Mouse (Mus musculus): ENCODE results near the gene Ostm1. TPM values are rescaled to one million over a fixed set of nuclear protein-coding genes. Genes with fewer than 3 reads are reported as not detected.

The Ostm1 gene
- polyA plus RNA-seq, 1 experiment from 2014 or later, result 20.2 TPM

GRCm38 (mm10) chr10:42613075-42613474 is 29.5 kb downstream of the Ostm1 start:
- Histone ChIP-seq H3K4me1 (replicated peaks; ENCODE audit: control insufficient read depth, insufficient read depth, low read length) (0 out of 2 replicates have a peak, but pooled peaks cover 2% of the 10 kb centered on the region), H3K9ac (ENCODE audit: low read depth, low read length) (no peak overlapping the region), H3K9me3 (ENCODE audit: control insufficient read depth, low read length) (peaks cover 4% of the 10 kb centered on the region; the same call in 1 of the 2 replicates), H3K4me3 (ENCODE audit: low read depth, low read length) (no peak overlapping the region), H3K27ac (ENCODE audit: low read depth, low read length) (no peak overlapping the region), H3K36me3 (ENCODE audit: control insufficient read depth, insufficient read depth, low read length) (no peaks in the 10 kb centered on the region), H3K4me2 (replicated peaks; ENCODE audit: low read depth, low read length) (no peak overlapping the region), H3K27me3 (ENCODE audit: control insufficient read depth, insufficient read depth, low read length) (peaks cover 70% of the 10 kb centered on the region)
- 8% methylated on average over 12 of the region's 12 CpGs for WGBS
- DNase-seq (ENCODE audit: low spot score), result no peak
- no peak for ATAC-seq (ENCODE audit: low FRiP score)

- Histone ChIP-seq H3K9me3 (ENCODE audit: control insufficient read depth, low read length) (peaks cover 4% of the 10 kb centered on the region; the same call in 1 of the 2 replicates), H3K36me3 (ENCODE audit: control insufficient read depth, insufficient read depth, low read length) (no peaks in the 10 kb centered on the region), H3K4me1 (replicated peaks; ENCODE audit: control insufficient read depth, insufficient read depth, low read length) (0 out of 2 replicates have a peak, but pooled peaks cover 2% of the 10 kb centered on the region), H3K27me3 (ENCODE audit: control insufficient read depth, insufficient read depth, low read length) (peaks cover 75% of the 10 kb centered on the region), H3K27ac (ENCODE audit: low read depth, low read length) (no peak overlapping the region), H3K4me2 (replicated peaks; ENCODE audit: low read depth, low read length) (peak overlapping the region; percentile 46), H3K4me3 (ENCODE audit: low read depth, low read length) (peak overlapping the region; percentile 28), H3K9ac (ENCODE audit: low read depth, low read length) (0 out of 2 replicates have a peak overlapping the region, but pooled peaks have one; percentile 17)
- WGBS, result under 1% methylated on average over 39 of the region's 40 CpGs
- ATAC-seq (ENCODE audit: low FRiP score) (peak; percentile 59), DNase-seq (ENCODE audit: low spot score) (peak; percentile 77)
These were observed 30.2 kb downstream of the Ostm1 start for GRCm38 (mm10) chr10:42613639-42614381.

GRCm38 (mm10) chr10:42614766-42615165 is 31.1 kb downstream of the Ostm1 start:
- ATAC-seq (ENCODE audit: low FRiP score), result no peak
- Histone ChIP-seq H3K4me1 (replicated peaks; ENCODE audit: control insufficient read depth, insufficient read depth, low read length) (0 out of 2 replicates have a peak, but pooled peaks cover 2% of the 10 kb centered on the region), H3K4me3 (ENCODE audit: low read depth, low read length) (no peak overlapping the region), H3K27ac (ENCODE audit: low read depth, low read length) (no peak overlapping the region), H3K9me3 (ENCODE audit: control insufficient read depth, low read length) (peaks cover 4% of the 10 kb centered on the region; the same call in 1 of the 2 replicates), H3K27me3 (ENCODE audit: control insufficient read depth, insufficient read depth, low read length) (peaks cover 84% of the 10 kb centered on the region), H3K36me3 (ENCODE audit: control insufficient read depth, insufficient read depth, low read length) (no peaks in the 10 kb centered on the region), H3K9ac (ENCODE audit: low read depth, low read length) (no peak overlapping the region), H3K4me2 (replicated peaks; ENCODE audit: low read depth, low read length) (no peak overlapping the region)
- WGBS, result 11% methylated on average over 9 of the region's 9 CpGs
- peak; percentile 41 for DNase-seq (ENCODE audit: low spot score)

DNA sequence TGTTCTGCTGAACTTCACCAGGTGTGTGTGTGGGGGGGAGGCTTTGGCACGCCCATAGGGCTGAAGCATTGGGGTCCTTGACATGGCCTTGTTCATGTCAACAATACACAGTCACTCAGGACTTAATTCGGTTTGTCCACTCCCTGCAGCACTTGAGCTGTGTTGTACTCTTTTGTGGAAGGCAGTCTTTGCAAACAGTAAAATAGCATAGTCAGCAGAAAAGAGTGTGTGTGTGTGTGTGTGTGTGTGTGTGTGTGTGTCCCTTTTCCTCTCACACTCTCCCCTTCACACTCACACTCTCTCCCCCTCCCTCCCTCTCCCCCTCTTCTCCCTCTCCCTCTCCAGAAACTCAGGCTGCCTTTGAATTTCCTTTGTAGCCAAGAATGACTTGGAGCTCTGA is 34.7 kb downstream of the Ostm1 start:
- H3K27me3 ChIP-seq (ENCODE audit: control insufficient read depth, insufficient read depth, low read length), result peaks cover 81% of the 10 kb centered on the region
- no peak overlapping the region for H3K27ac ChIP-seq (ENCODE audit: low read depth, low read length)
- H3K4me3 ChIP-seq (ENCODE audit: low read depth, low read length), result no peak overlapping the region
- WGBS, result 37% methylated on average over 2 of the region's 2 CpGs
- ATAC-seq (ENCODE audit: low FRiP score) (no peak), DNase-seq (ENCODE audit: low spot score) (no peak)
- no peaks in the 10 kb centered on the region for H3K9me3 ChIP-seq (ENCODE audit: control insufficient read depth, low read length)
- no peak overlapping the region for H3K4me2 ChIP-seq (replicated peaks; ENCODE audit: low read depth, low read length)
- H3K9ac ChIP-seq (ENCODE audit: low read depth, low read length), result no peak overlapping the region
- no peaks in the 10 kb centered on the region for H3K36me3 ChIP-seq (ENCODE audit: control insufficient read depth, insufficient read depth, low read length)
- H3K4me1 ChIP-seq (replicated peaks; ENCODE audit: control insufficient read depth, insufficient read depth, low read length), result 0 out of 2 replicates have a peak, but pooled peaks cover 2% of the 10 kb centered on the region

DNA sequence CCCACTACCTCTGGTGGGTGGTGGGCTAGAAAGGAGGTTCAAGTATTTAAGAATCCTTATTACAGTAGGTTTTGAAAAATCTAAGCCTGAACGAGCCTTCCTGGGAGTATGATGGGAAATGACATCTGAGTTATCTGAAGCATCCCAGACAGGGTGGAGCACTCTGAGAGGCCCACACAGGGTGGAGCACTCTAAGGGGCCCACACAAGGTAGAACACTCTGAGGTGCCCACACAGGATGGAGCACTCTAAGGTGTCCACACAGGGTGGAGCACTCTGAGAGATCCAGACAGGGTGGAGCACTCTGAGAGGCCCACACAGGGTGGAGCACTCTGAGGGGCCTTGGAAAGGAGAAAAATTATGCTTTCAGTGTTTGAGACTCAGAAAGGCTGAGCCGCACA is 42.3 kb downstream of the Ostm1 start:
- Histone ChIP-seq H3K9ac (ENCODE audit: low read depth, low read length) (no peak overlapping the region), H3K36me3 (ENCODE audit: control insufficient read depth, insufficient read depth, low read length) (no peaks in the 10 kb centered on the region), H3K4me2 (replicated peaks; ENCODE audit: low read depth, low read length) (no peak overlapping the region), H3K27ac (ENCODE audit: low read depth, low read length) (no peak overlapping the region), H3K4me3 (ENCODE audit: low read depth, low read length) (no peak overlapping the region), H3K9me3 (ENCODE audit: control insufficient read depth, low read length) (no peaks in the 10 kb centered on the region), H3K27me3 (ENCODE audit: control insufficient read depth, insufficient read depth, low read length) (peaks cover 83% of the 10 kb centered on the region), H3K4me1 (replicated peaks; ENCODE audit: control insufficient read depth, insufficient read depth, low read length) (no peaks in the 10 kb centered on the region)
- no peak for DNase-seq (ENCODE audit: low spot score)
- no peak for ATAC-seq (ENCODE audit: low FRiP score)
- WGBS, result 83% methylated on average over 2 of the region's 2 CpGs

- Histone ChIP-seq H3K27ac (ENCODE audit: low read depth, low read length) (no peak overlapping the region), H3K36me3 (ENCODE audit: control insufficient read depth, insufficient read depth, low read length) (no peaks in the 10 kb centered on the region), H3K4me1 (replicated peaks; ENCODE audit: control insufficient read depth, insufficient read depth, low read length) (peaks cover 6% of the 10 kb centered on the region), H3K27me3 (ENCODE audit: control insufficient read depth, insufficient read depth, low read length) (peaks cover 98% of the 10 kb centered on the region), H3K9ac (ENCODE audit: low read depth, low read length) (no peak overlapping the region), H3K9me3 (ENCODE audit: control insufficient read depth, low read length) (no peaks in the 10 kb centered on the region), H3K4me2 (replicated peaks; ENCODE audit: low read depth, low read length) (no peak overlapping the region), H3K4me3 (ENCODE audit: low read depth, low read length) (no peak overlapping the region)
- peak; percentile 50 for ATAC-seq (ENCODE audit: low FRiP score)
- DNase-seq (ENCODE audit: low spot score), result peak; percentile 81
- under 1% methylated on average over 19 of the region's 19 CpGs for WGBS
These were observed 47.2 kb downstream of the Ostm1 start for GRCm38 (mm10) chr10:42630596-42631355.

GRCm38 (mm10) chr10:42631754-42632452 is 48.3 kb downstream of the Ostm1 start:
- H3K9me3 ChIP-seq (ENCODE audit: control insufficient read depth, low read length), result no peaks in the 10 kb centered on the region
- H3K36me3 ChIP-seq (ENCODE audit: control insufficient read depth, insufficient read depth, low read length), result no peaks in the 10 kb centered on the region
- 1% methylated on average over 42 of the region's 42 CpGs for WGBS
- peak overlapping the region; percentile 14; the same call in 1 of the 2 replicates for H3K4me3 ChIP-seq (ENCODE audit: low read depth, low read length)
- H3K27ac ChIP-seq (ENCODE audit: low read depth, low read length), result no peak overlapping the region
- H3K9ac ChIP-seq (ENCODE audit: low read depth, low read length), result no peak overlapping the region
- DNase-seq (ENCODE audit: low spot score) (peak; percentile 59), ATAC-seq (ENCODE audit: low FRiP score) (no peak; the same call in 1 of the 2 replicates)
- H3K4me2 ChIP-seq (replicated peaks; ENCODE audit: low read depth, low read length), result peak overlapping the region; percentile 17
- H3K4me1 ChIP-seq (replicated peaks; ENCODE audit: control insufficient read depth, insufficient read depth, low read length), result peaks cover 6% of the 10 kb centered on the region
- peaks cover 96% of the 10 kb centered on the region for H3K27me3 ChIP-seq (ENCODE audit: control insufficient read depth, insufficient read depth, low read length)

All from hindbrain, embryonic 11.5 days (tissue).